Mouse (Mus musculus) mature B cell (primary cell): ENCODE measurements around the gene Ugt1a7c.
"Not testable (repeated sequence)": the region's sequence is repeated elsewhere in the genome, so short reads cannot be mapped to it uniquely, and the experiment has no call there.

ENCODE experiments used
- in situ Hi-C: fragments of 300-500 bp; cut with MboI; formaldehyde crosslinking; loops from 2 replicates; pipeline ENCODE4 v1.14.3; 2019

Gene Ugt1a7c

GRCm38 (mm10) chr1:88197443-88197842 is 102.6 kb downstream of the Ugt1a7c start:
- in situ Hi-C loops, result no loop called here

- in situ Hi-C loops, result no loop called here
These were observed 105.1 kb downstream of the Ugt1a7c start for GRCm38 (mm10) chr1:88199996-88200395.

DNA sequence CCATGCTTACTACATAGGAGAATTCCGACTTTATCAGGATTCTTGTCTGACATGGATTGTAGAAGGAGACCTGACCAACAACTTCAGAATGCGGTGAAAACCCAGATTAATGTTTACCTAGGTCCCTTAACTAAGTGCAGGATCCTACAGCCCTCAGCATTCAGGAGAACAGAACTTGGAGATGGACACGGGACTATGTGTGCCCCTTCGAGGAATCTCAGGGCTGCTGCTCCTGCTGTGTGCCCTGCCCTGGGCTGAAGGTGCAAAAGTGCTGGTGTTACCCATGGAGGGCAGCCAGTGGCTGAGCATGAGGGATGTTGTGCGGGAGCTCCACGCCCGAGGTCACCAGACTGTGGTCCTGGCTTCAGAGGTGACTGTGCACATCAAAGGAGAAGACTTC is 105.6 kb downstream of the Ugt1a7c start, which contains the start of gene Ugt1a2:
Ugt1a2 (plus strand) TSS at position 146 of the 400 bp plus-strand sequence.
- in situ Hi-C loops, result no loop called here

- in situ Hi-C loops, result no loop called here
These were observed 110.5 kb downstream of the Ugt1a7c start, which contains the start of gene Dnajb3 for GRCm38 (mm10) chr1:88205294-88205922. Gene Dnajb3 (minus strand): TSS chr1:88205782.

DNA sequence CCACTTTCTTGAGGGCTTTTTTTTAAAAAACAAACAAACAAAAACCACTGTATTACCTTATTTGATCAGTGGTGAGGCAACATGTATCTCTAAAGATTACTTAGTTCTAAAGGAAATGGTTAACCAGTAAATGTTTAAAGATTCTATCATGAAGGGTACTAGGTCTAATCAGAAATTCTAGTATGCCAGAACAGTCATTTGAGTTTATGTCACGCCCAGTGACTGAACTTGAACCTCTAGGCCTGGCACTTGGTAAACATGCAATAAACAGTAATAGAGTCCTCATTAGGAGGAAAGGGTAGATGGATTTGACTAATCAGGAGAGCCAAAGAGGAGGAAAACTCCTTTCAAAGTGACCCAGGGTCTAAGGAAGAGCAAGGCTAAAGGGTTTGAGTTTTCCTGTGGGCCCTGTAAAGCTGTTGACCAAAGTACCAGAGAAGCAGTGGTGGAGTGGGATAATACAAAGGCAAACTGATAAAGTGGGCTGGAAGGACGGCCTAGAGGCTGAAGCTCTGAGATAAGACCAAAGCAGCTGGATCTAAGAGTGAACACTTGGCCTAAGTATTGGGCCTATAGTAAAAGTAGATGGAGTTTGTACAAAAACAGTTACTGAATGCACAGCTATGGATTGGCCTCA is 112.1 kb downstream of the Ugt1a7c start:
- in situ Hi-C loops, result no loop called here

DNA sequence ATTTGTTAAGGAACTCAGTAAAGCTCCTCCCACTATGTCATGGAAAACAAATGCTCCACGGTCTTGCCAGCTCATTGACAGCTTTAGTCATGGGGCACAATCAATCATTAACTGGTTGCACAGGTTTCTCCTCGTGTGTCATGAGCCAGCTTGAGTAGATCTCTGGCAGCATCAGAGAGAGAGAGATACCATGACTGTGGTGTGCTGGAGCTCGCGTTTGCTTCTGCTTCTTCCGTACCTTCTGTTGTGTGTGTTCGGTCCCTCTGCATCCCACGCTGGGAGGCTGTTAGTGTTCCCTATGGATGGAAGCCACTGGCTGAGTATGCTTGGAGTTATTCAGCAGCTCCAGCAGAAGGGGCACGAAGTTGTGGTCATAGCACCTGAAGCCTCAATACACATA is 117.0 kb downstream of the Ugt1a7c start, which contains the start of gene Ugt1a1:
Ugt1a1 (plus strand) TSS at position 148 of the 400 bp plus-strand sequence.
- in situ Hi-C loops, result no loop called here

DNA sequence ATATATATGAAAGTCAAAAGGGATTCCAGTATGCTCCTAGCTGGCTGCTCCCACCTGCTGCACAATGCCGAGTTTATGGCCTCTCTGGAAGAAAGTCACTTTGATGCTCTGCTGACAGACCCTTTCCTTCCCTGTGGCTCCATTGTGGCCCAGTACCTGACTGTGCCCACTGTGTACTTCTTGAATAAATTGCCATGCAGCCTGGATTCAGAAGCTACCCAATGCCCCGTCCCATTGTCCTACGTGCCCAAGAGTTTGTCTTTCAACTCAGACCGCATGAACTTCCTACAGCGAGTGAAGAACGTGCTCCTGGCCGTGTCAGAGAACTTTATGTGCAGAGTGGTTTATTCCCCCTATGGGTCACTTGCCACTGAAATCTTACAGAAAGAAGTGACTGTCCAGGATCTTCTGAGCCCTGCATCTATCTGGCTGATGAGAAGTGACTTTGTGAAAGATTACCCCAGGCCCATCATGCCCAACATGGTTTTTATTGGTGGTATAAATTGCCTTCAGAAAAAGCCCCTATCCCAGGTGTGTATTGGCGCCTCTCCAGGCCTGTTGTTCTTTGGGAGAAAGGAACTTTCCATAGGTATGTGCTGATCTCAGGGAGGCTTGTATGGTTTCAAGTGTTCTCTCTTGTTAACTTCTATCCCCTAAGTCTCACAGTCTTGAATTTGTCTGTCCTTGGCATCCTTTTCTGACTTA is 117.6 kb downstream of the Ugt1a7c start:
- in situ Hi-C loops, result no loop called here

DNA sequence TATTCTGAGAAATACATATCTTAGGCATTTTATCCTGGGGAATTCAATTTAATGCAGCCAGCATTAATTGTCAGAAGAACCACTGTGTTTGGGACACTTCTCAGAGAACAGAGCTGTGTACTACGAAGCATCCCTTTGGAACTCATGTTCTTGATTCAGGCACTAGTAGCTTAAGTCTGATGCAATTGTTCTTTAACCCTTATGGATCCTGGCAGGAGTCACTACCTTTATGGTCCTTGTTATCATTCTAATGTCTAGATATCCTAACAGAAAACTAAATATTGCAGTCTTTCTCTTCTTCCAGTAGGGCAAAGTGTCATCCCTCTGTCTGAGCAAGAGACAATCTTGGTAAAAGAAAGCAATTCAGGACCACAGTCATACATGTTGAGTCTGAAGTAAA is 118.2 kb downstream of the Ugt1a7c start:
- in situ Hi-C loops, result no loop called here

GRCm38 (mm10) chr1:88213766-88214461 is 119.1 kb downstream of the Ugt1a7c start:
- in situ Hi-C loops, result no loop called here

DNA sequence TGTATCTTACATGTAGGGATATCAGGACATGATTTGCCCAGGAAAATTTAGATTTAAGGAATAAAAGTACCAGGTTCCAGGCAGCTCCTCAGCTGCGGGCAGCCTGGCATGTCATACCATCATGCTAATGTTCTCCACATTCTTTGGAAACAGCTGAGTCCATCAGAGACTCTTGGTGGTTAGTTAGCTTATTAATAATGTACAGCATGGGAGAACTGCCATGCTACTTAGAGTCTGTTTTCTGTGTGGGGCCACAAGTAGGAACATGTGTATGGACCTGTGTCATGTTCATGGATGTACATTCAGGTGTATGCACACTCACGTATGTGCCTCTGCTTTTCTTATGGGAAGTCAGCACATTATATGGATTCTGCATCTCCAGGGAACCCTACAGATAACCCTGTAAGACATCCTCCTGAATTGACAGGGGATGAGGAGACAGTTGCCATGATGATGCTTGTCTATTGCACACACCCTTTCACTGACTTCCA is 119.6 kb downstream of the Ugt1a7c start:
- in situ Hi-C loops, result no loop called here

GRCm38 (mm10) chr1:88215466-88216380 is 120.9 kb downstream of the Ugt1a7c start:
- in situ Hi-C loops, result no loop called here

DNA sequence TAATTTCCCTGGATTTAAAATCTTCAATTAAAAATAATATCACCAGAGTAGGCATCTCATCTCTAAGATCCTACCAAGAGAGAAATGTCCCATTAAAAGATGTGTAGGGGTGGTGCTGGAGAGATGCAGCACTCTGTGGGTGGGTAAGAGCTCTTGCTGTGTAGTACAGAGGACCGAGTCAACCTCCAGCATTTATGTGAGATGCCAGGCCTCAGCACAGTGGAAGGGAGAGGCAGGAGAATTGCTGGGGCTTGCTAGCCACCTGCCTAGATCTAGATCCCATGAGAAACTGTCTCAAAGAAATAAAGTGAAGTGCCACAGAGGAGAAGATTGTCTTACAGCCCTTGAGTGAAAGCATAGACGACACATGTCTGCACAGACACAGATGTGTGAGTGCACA is 121.7 kb downstream of the Ugt1a7c start:
- in situ Hi-C loops, result no loop called here

- in situ Hi-C loops, result no loop called here
These were observed 122.3 kb downstream of the Ugt1a7c start for GRCm38 (mm10) chr1:88217144-88217543.

- in situ Hi-C loops, result no loop called here
These were observed 122.7 kb downstream of the Ugt1a7c start for GRCm38 (mm10) chr1:88217576-88217975.

- in situ Hi-C loops, result no loop called here
These were observed 123.2 kb downstream of the Ugt1a7c start for GRCm38 (mm10) chr1:88218051-88218450.

DNA sequence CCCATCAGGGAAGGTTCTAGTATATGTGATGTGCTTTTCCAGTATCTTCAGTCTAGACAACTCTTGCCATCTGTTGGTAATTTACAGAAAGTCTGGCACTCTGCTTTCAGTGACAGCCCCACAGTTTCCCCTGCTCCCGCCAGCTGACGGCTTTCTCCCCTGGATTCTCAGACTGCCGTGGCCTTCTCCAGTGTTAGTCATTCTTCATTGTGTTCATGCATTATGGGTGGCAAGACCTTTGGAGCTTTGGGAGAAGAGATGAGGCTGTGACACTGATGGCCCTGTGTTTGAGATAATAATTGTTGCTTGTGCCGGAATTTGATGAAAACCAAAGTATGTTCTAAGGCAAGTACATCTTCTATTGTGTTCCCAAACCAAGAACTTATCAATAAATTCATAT is 123.7 kb downstream of the Ugt1a7c start:
- in situ Hi-C loops, result no loop called here

- in situ Hi-C loops, result no loop called here
These were observed 124.2 kb downstream of the Ugt1a7c start for GRCm38 (mm10) chr1:88219054-88219453.

GRCm38 (mm10) chr1:88220336-88220735 is 125.5 kb downstream of the Ugt1a7c start:
- in situ Hi-C loops, result no loop called here

- in situ Hi-C loops, result no loop called here
These were observed 127.4 kb downstream of the Ugt1a7c start for GRCm38 (mm10) chr1:88222216-88222615.

DNA sequence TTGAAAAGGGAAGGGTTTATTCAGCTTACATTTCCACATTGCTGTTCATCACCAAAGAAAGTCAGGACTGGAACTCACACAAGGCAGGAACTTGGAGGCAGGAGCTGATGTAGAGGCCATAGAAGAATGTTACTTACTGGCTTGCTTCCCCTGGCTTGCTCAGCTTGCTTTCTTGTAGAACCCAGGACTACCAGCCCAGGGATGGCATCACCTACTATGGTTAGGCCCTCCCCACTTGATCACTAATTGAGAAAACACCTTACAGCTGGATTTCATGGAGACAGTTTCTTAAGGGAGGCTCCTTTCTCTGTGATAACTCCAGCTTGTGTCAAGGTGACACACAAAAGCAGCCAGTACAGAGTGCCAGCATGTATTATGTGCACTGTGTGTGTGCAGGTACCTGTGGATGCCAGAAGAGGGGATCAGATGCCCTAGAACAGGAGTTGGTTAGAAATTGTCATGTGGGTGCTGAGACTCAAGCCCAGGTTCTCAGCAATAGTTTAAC is 128.2 kb downstream of the Ugt1a7c start:
- in situ Hi-C loops, result not testable (repeated sequence)

DNA sequence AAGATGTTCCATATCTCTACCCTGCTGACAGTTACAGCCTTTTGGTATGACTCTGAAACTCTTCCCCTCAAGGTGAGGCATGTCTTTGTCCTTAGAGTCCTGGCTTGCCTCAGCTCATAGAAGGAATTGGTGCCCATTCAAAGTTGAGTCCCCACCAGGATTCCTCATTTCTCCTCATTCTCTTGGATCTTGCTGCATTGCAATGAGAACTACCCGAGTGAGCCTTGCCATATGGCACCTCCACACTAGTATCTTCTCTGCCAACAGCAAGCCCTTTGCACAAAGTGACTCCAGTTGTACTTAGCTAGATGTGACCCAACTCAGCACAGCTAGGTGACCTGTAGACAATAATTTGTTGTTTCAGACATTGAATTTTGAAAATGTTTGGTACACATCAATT is 128.7 kb downstream of the Ugt1a7c start:
- in situ Hi-C loops, result no loop called here
